Mouse (Mus musculus) Patski (cell line): ENCODE data around the gene Fzd5. TPM values are rescaled to one million over a fixed set of nuclear protein-coding genes. Genes with fewer than 3 reads are reported as not detected.
A peak's percentile ranks its signal among the peaks of the same experiment; 100 is the strongest.

Experiments
- ATAC-seq: fragments of 100-300 bp; one replicate; pipeline ENCODE4 v1.8.0; 2021
- CTCF ChIA-PET: fragments of 350-600 bp; sonication (Branson Sonifier 250); formaldehyde crosslinking; loops from one replicate; lab custom pipeline; 2022; ENCODE audit warnings: inconsistent platforms; lab: Charles Lee
- POLR2A ChIA-PET: fragments of 350-600 bp; sonication (Branson Sonifier 250); formaldehyde crosslinking; loops from one replicate; lab custom pipeline; 2022; ENCODE audit warnings: antibody characterized with exemption, inconsistent platforms; lab: Charles Lee
- DNase-seq: peaks from one replicate; pipeline ENCODE4 v3.0.0-alpha.2; 2011; ENCODE audit warnings: low read depth, low spot score
- H3K27me3 ChIP-seq: fragments of 371-371 bp; one replicate; pipeline ENCODE4 v1.5.1; 2021
- CTCF ChIP-seq: fragments of 100-300 bp; IDR thresholded peaks from one replicate; pipeline ENCODE4 v1.5.1; 2021
- in situ Hi-C: fragments of 300-500 bp; cut with MboI; formaldehyde crosslinking; loops from 3 replicates; pipeline ENCODE4 v1.11.1; 2018; ENCODE audit warnings: low pct_unique_long_range_greater_than_20kb, mixed read lengths
- polyA plus RNA-seq: library from polyadenylated mRNA; unstranded; gene quantifications from one replicate; pipeline ENCODE4 v1.2.3, GENCODE M21; 2021

Fzd5 gene
- polyA plus RNA-seq, 1 experiment from 2014 or later = 12.0 TPM

GRCm38 (mm10) chr1:64690213-64691013, 47.1 kb downstream of the Fzd5 start, which contains the start of gene Ccnyl1:
TSS of gene Ccnyl1 (plus strand) at chr1:64690455.
- CTCF ChIA-PET = interaction anchor here (0.9 to 1.0 kb wide), 2 partner anchors 15 to 73 kb away, joined by 3 to 4 read pairs; partner anchors contain the start of gene Mettl21a
- TF ChIP-seq CTCF = no peak
- POLR2A ChIA-PET = interaction anchor here (1.7 kb wide), 1 partner anchor 73 kb away, joined by 4 read pairs; the partner anchor contains the start of gene Mettl21a
- no peaks in the 10 kb centered on the region for H3K27me3 ChIP-seq
- in situ Hi-C loops = loop anchor here (5.0 kb wide), 1 partner anchor 68 kb away; no protein-coding TSS in a partner anchor
- DNase-seq = peak; percentile 90
- peak; percentile 97 for ATAC-seq

GRCm38 (mm10) chr1:64689561-64690212, 47.9 kb downstream of the Fzd5 start:
- POLR2A ChIA-PET = interaction anchor here (1.7 kb wide), 1 partner anchor 72 kb away, joined by 4 read pairs; the partner anchor contains the start of gene Mettl21a
- no peak for DNase-seq
- TF ChIP-seq CTCF = no peak
- no peaks in the 10 kb centered on the region for H3K27me3 ChIP-seq
- in situ Hi-C loops = loop anchor here (5.0 kb wide), 1 partner anchor 67 kb away; no protein-coding TSS in a partner anchor
- CTCF ChIA-PET = interaction anchor here (0.9 to 1.0 kb wide), 2 partner anchors 16 to 73 kb away, joined by 3 to 4 read pairs; partner anchors contain the start of gene Mettl21a
- no peak for ATAC-seq

DNA sequence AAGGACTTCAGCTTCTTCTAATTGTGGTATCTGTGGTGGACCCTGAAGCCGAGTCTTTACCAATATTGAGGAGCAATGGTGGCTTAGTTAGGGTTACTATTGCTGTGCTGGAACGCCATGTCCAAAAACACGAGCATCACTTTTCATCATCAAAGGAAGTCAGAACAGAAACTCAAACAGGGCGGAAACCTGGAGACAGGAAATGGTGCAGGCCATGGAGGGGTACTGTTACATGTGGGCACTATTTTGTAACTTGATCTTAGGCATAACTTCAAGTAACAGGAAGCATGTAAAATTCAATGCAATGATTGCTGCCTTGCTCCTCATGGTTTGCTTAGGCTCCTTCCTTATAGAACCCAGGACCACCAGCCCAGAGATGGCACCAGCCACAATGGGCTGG, 49.5 kb downstream of the Fzd5 start:
- no peaks in the 10 kb centered on the region for H3K27me3 ChIP-seq
- DNase-seq (no peak), ATAC-seq (no peak)
- ChIA-PET POLR2A (no interaction called here), CTCF (no interaction called here)
- in situ Hi-C loops = no loop called here
- TF ChIP-seq CTCF = no peak

DNA sequence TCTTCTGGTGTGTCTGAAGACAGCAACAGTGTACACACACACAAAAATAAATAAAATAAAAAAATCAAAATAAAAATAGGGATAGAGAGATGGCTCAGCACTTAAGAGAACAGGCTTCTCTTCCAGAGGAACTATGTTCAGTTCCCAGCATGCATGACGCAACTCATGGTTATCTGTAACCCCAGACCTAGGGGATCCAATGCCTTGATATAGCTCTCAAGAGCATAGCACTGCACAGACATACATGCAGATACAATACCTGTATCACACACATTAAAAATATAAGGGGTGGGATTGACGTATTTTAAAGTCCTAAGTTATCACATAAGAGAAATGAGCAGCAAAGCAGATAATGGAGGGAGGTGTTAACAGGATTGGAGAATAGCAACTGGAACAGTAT, 53.1 kb downstream of the Fzd5 start:
- ChIA-PET CTCF (interaction anchor here (0.9 to 1.4 kb wide), 3 partner anchors 38 to 70 kb away, joined by 3 to 6 read pairs (median 3); no protein-coding TSS in a partner anchor), POLR2A (no interaction called here)
- no peak for ATAC-seq
- in situ Hi-C loops = no loop called here
- no peaks in the 10 kb centered on the region for H3K27me3 ChIP-seq
- no peak for TF ChIP-seq CTCF
- no peak for DNase-seq

DNA sequence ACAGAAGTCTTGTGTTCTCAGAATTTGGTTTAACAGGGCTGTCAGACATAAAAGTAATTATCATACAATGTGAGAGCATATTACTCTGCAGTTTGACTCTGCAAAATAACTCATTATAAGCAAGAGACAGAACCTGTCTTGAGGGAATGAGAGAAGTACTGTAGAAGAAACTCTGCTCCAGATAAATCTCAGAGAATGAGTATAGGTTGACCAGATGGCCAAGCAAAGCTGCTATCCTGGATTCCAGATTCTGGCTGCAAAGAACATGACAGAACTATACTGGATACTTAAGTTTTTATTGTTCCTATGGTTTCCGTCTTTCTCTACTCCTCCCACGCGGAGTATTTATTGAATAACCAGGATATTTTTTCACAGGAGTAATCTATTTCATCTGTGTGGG, 54.5 kb downstream of the Fzd5 start:
- in situ Hi-C loops = no loop called here
- H3K27me3 ChIP-seq = no peaks in the 10 kb centered on the region
- ATAC-seq (no peak), DNase-seq (no peak)
- ChIA-PET POLR2A (interaction anchor here (0.6 kb wide), 1 partner anchor 45 kb away, joined by 3 read pairs; no protein-coding TSS in a partner anchor), CTCF (no interaction called here)
- no peak for TF ChIP-seq CTCF

DNA sequence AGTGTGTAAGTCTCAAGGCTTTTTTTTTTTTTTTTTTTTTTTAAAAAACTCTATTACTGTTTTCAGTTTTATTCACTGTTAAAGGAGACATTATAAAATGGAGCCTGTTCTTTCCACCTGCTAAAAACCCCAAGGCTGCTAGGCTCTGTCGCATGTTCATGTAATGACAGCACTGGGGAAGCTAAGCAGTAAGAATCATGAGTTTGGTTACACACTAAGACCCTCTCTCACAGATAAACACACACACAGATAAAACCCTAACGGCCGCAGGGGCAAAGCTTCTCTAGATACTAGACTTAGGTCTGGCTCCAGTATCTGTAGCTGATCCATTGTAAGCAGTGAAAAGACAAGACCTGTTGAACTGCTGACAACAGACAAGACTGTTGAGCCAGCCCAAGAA, 56.1 kb downstream of the Fzd5 start:
- no peaks in the 10 kb centered on the region for H3K27me3 ChIP-seq
- POLR2A ChIA-PET = interaction anchor here (0.7 kb wide), 1 partner anchor 358 kb away, joined by 3 read pairs; no protein-coding TSS in a partner anchor
- no peak for ATAC-seq
- in situ Hi-C loops = no loop called here
- CTCF ChIA-PET = interaction anchor here (1.8 kb wide), 1 partner anchor 17 kb away, joined by 5 read pairs; no protein-coding TSS in a partner anchor
- TF ChIP-seq CTCF = no peak
- DNase-seq = no peak

Other genes with a start within 250 kb of the Fzd5 start
- gene Creb1, start 205.1 kb downstream of the Fzd5 start, polyA plus RNA-seq = 27.1 TPM
- gene Mettl21a, start 120.5 kb downstream of the Fzd5 start, polyA plus RNA-seq = 22.1 TPM
- gene Ccnyl1, start 47.3 kb downstream of the Fzd5 start, polyA plus RNA-seq = 24.6 TPM
- 10.2 TPM for gene Plekhm3, start 219.1 kb upstream of the Fzd5 start, polyA plus RNA-seq